Mouse (Mus musculus): ENCODE measurements at regions not wholly inside any gene's neighbourhood (a gene's known extent, or its start where the extent isn't known, plus 50 kb on each side); places are given as distances from the start of the nearest gene placed in this dataset.
A peak's percentile ranks its signal among the peaks of the same experiment; 100 is the strongest.
"Not testable (repeated sequence)": the region's sequence is repeated elsewhere in the genome, so short reads cannot be mapped to it uniquely, and the experiment has no call there.

GRCm38 (mm10) chr11:8773862-8774261 is 109.5 kb upstream of the Tns3 start:
- DNase-seq (ENCODE audit: low spot score), result no peak

GRCm38 (mm10) chr11:8773260-8773659 is 108.9 kb upstream of the Tns3 start:
- no peak for DNase-seq (ENCODE audit: low spot score)

DNA sequence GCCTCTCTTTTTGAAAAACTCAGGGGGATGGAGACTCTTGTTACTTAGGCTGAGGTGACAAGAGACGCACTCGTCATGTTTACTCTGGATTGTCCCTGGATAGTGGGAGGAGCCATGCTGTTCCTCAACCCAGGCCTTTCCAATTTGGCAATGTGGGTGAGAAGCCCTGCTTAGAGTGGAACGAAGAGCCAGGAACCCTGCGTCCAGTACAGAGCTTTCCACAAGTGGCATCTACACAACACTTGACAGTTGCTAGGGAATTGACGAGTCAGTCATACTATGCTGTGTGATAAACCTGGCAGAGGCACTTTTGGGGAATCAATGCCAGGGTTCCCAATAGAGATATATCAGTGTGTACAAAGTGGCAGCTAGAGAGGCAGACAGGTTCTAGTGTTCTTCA is 108.2 kb upstream of the Tns3 start:
- DNase-seq (ENCODE audit: low spot score), result no peak

DNA sequence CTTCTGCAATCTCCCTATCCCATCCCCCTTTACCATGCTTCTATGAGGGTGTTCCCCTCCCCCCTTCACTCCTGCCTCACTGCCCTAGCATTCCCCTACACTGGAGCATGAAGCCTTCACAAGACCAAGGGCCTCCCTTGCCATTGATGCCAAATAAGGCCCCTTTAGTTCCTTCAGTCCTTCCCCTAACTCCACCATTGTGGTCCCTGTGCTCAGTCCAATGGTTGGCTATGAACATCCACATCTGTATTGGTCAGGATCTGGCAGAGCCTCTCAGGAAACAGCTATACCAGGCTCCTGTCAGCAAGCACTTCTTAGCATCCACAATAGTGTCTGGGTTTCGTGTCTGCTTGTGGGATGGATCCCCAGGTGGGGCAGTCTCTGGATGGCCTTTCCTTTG is 104.4 kb upstream of the Tns3 start:
- DNase-seq (ENCODE audit: low spot score), result not testable (repeated sequence)

DNA sequence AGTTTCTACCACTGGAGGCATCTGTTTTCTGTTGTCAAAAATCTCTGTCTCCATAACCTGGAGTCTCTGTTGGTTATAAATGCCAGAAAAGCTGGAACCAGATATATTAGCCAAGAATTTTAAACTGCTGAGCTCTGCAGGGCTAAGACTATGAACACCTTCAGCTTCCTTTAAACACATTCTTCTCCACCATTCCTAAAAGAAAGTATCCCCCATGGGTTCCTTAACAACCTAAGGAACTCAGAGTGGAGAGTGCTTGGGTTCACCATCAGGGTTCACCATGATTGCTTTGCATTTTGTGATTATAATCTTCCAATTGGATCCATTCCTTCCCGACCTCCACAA is 101.2 kb upstream of the Tns3 start:
- no peak for DNase-seq (ENCODE audit: low spot score)

- no peak for DNase-seq (ENCODE audit: low spot score)
Observed at GRCm38 (mm10) chr11:8764861-8765540, 100.7 kb upstream of the Tns3 start.

DNA sequence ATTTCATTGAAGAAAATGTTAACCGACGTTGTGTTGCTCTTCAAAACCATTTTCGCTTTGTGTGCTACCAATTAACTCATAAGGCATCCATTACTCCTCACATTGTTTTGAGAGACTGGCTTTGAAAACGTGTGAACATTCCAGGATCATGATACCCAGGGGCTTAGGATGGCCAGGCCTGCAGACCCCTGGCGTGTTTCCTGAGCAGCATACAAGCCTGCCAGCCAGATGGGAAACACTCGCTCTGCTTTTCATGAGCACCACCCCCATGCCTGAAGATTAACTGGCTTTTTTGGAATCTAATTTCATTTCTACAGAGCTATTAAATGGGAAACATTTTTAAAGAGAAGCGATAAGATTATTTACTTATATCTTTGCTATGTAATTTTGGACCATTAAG is 99.1 kb upstream of the Tns3 start:
- no peak for DNase-seq (ENCODE audit: low spot score)

DNA sequence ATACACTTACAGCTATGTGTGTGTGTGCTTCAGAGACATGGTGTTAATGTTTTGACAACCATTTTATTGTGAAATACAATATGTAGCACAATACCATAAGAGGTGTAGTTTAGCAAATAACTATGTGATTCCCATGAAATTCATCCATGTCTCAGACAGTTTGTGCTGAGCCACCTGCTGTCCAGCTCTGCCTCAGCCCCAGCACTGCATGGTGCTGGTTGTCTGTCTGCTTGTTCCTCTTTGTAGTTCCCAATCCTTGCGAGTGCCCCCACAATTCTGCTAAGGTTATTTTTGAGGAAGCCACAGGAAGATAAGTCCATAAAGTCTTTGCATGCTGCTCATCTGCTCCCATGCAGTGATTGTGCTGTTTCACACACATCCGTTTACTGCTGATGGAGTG is 97.8 kb upstream of the Tns3 start:
- no peak for DNase-seq (ENCODE audit: low spot score)

GRCm38 (mm10) chr11:8761626-8762025 is 97.3 kb upstream of the Tns3 start:
- no peak for DNase-seq (ENCODE audit: low spot score)

GRCm38 (mm10) chr11:8759858-8760257 is 95.5 kb upstream of the Tns3 start:
- DNase-seq (ENCODE audit: low spot score), result no peak

DNA sequence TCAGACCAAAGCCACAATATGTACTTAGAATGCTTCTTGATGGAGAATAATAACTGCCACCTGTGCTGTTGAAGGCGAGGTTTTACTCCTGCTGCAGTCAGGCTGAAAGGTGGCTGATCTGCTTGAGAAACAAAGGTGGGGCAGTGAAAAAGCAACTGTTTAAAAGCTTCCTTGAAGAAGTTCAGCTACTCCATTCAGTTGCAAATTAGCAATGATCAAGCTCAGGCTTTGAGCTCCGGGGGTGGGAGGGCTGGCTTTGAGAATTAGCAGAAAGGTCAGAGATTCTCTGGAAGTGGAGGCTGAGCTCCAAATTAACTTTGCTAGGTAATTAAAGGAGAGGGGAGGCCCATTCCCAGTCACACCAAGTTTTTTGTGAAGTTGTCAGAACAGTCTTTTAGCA is 90.2 kb upstream of the Tns3 start:
- not testable (repeated sequence) for DNase-seq (ENCODE audit: low spot score)

GRCm38 (mm10) chr11:8735784-8736183 is 71.4 kb upstream of the Tns3 start:
- DNase-seq (ENCODE audit: low spot score), result not testable (repeated sequence)

DNA sequence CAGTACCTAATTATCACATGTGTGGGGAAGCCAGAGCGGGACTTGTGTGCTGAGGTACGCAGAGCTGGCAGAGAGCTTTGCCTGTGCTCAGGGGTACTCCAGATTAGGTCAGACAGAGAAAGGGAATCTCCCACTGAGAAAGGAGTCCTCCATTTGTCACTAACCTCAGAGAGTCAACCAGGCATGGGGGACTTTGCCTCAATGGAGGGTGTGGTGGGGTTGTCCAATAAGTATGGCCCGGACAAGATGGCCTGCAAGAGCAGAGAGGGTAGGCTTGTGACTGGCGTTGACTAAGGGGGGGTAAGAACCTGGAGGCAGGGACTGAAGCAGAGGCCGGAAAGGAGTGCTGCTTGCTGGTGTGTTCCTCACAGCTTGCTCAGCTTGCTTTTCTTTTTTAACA is 62.7 kb upstream of the Tns3 start:
- DNase-seq (ENCODE audit: low spot score), result no peak

- DNase-seq (ENCODE audit: low spot score), result no peak
Observed at GRCm38 (mm10) chr11:8725505-8725904, 61.2 kb upstream of the Tns3 start.

DNA sequence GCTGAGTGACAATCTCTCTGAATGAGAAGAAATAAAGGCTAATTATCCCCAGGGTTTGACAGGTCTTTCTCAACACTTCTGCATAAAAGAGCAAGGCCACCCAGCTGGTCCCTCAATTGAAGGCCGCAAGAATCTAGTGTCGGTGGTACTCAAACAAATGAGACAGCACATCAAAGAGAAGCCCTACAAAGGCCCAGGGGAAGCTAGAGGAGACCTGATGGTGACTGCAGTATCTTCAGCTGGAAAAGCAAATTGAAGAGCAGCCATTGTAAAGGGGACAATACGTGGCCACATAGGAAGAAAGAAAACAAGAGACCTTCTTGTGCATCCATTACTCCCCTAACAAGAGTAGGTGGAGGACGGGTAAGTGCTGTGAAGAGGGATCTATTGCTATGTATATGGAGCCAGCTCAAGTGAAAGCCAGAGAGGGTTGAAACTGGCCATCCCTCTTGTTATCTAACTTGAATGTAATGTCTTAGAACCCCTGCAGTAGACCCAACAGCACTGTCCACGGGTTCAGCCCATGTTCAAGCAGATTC is 58.8 kb upstream of the Tns3 start:
- no peak for DNase-seq (ENCODE audit: low spot score)

DNA sequence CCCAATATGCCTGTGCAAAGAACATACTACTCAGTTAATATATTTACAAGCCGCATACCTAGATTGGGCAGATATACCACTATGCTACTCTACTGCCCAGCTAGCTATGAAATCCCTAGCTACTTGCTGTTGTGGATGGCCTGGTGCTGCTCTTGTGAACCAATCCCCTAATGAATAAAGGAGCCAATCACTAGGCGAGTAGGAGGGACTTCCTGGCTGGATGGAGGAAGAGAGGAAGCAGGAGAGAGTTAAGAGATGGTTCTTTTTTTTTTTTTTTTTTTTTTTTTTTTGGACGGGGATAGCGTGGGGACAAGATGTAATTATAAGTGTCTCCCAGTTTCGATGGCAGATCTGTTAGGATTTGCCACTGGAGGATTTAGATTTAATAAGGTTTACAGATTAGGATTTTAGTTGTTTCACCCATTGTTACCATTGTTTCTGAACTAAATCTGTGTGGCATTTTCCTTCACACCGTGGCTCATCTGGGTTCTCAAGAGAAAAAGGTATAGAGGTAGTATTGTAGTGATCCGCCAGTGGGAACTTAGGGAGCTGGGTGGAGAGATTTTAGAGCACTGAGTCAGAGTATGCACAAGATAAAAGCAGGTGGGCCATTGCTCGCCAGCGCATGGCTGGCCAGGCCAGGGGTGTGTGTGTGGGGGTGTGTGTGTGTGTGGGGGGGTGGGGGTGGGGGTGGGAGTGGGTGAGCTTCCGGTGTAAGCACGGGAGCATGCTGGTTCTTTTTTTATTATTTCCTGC is 55.1 kb upstream of the Tns3 start:
- DNase-seq (ENCODE audit: low spot score), result peak; percentile 24

GRCm38 (mm10) chr11:8717774-8718173 is 53.4 kb upstream of the Tns3 start:
- DNase-seq (ENCODE audit: low spot score), result no peak

GRCm38 (mm10) chr11:8716858-8717257 is 52.5 kb upstream of the Tns3 start:
- DNase-seq (ENCODE audit: low spot score), result no peak

- DNase-seq (ENCODE audit: low spot score), result no peak
Observed at GRCm38 (mm10) chr11:8715775-8716174, 51.4 kb upstream of the Tns3 start.
